Mouse (Mus musculus) neural tube, embryonic 14.5 days (tissue): Measurements from ENCODE around the gene Cfap73. TPM values are rescaled to one million over a fixed set of nuclear protein-coding genes. Genes with fewer than 3 reads are reported as not detected.

Experiments
- ATAC-seq: fragments of 200-750 bp; cut with Nextera tagmentation; 2 replicates; pipeline ENCODE4 v1.8.0; 2017; ENCODE audit warnings: low read depth, mild to moderate bottlenecking, moderate TSS enrichment, moderate library complexity
- H3K27ac ChIP-seq: fragments of 300-500 bp; sonication (generic); 2 replicates; pipeline ENCODE4 v1.5.1; 2014; ENCODE audit warnings: low read depth, mild to moderate bottlenecking, control low read depth, low read length, moderate library complexity, mixed read lengths
- H3K27me3 ChIP-seq: fragments of 300-500 bp; sonication (generic); 2 replicates; pipeline ENCODE4 v1.6.1; 2014; ENCODE audit warnings: low read length; ENCODE audit not compliant: control insufficient read depth, insufficient read depth
- H3K36me3 ChIP-seq: fragments of 300-500 bp; sonication (generic); 2 replicates; pipeline ENCODE4 v1.6.1; 2014; ENCODE audit warnings: low read length, mixed read lengths; ENCODE audit not compliant: control insufficient read depth, insufficient read depth
- H3K4me1 ChIP-seq: fragments of 300-500 bp; sonication (generic); 2 replicates; pipeline ENCODE4 v1.6.1; 2014; ENCODE audit warnings: low read length; ENCODE audit not compliant: control insufficient read depth, insufficient read depth
- H3K4me2 ChIP-seq: fragments of 300-500 bp; sonication (generic); 2 replicates; pipeline ENCODE4 v1.6.1; 2014; ENCODE audit warnings: mild to moderate bottlenecking, low read depth, low read length, control low read depth
- H3K4me3 ChIP-seq: fragments of 300-500 bp; sonication (generic); 2 replicates; pipeline ENCODE4 v1.5.1; 2014; ENCODE audit warnings: low read depth, low read length, control low read depth, mixed read lengths
- H3K9ac ChIP-seq: fragments of 300-500 bp; sonication (generic); replicated peaks from 2 replicates; pipeline ENCODE4 v1.6.1; 2014; ENCODE audit warnings: low read depth, mild to moderate bottlenecking, control low read depth, low read length, mixed read lengths
- H3K9me3 ChIP-seq: fragments of 300-500 bp; sonication (generic); 2 replicates; pipeline ENCODE4 v1.6.1; 2016; ENCODE audit warnings: low read length; ENCODE audit not compliant: control insufficient read depth
- WGBS: fragments of 180-500 bp; shearing (Covaris S2); extraction: QIAGEN DNeasy Blood & Tissue Kit; methylation state at CpG from one replicate; pipeline ENCODE4 v1.1.7; 2014; 5-methylcytosine and 5-hydroxymethylcytosine counted together
- polyA plus RNA-seq: library from polyadenylated mRNA; unstranded; fragments of >200 nt; fragmentation: Nextera tagmentation; extraction: Ambion mirVana; gene quantifications from 2 replicates; pipeline ENCODE4 v1.2.1, GENCODE M21; 2014

The Cfap73 gene
- polyA plus RNA-seq, 1 experiment from 2014 or later, result 0.46 TPM

- H3K4me2 ChIP-seq, result peak overlapping the region; percentile 34; the same call in 1 of the 2 replicates
- no peaks in the 10 kb centered on the region for H3K9me3 ChIP-seq
- peak; percentile 24; the same call in 1 of the 2 replicates for ATAC-seq
- peaks cover 4% of the 10 kb centered on the region; the same call in 1 of the 2 replicates for H3K4me1 ChIP-seq
- no peak overlapping the region for H3K4me3 ChIP-seq
- H3K36me3 ChIP-seq, result no peaks in the 10 kb centered on the region
- H3K9ac ChIP-seq, result no peak overlapping the region
- H3K27me3 ChIP-seq, result peaks cover 22% of the 10 kb centered on the region
- no peak overlapping the region for H3K27ac ChIP-seq
- WGBS, result 3% methylated on average over 21 of the region's 21 CpGs
Measured at GRCm38 (mm10) chr5:120649374-120649933, 15.4 kb upstream of the Cfap73 start.

GRCm38 (mm10) chr5:120648569-120649373 is 14.7 kb upstream of the Cfap73 start, which contains the start of gene Rasal1:
Gene Rasal1 (plus strand): TSS chr5:120648812.
- no peaks in the 10 kb centered on the region for H3K9me3 ChIP-seq
- no peak within 1 kb of the TSS for H3K27ac ChIP-seq
- H3K4me2 ChIP-seq, result peak within 1 kb of the TSS; percentile 34
- H3K4me3 ChIP-seq, result no peak within 1 kb of the TSS
- 2% methylated on average over 43 of the region's 53 CpGs for WGBS
- no peak within 1 kb of the TSS for H3K9ac ChIP-seq
- ATAC-seq, result peak; percentile 31; the same call in 1 of the 2 replicates
- peaks cover 22% of the 10 kb centered on the region for H3K27me3 ChIP-seq
- H3K4me1 ChIP-seq, result peaks cover 4% of the 10 kb centered on the region; the same call in 1 of the 2 replicates
- no peaks in the 10 kb centered on the region for H3K36me3 ChIP-seq

GRCm38 (mm10) chr5:120647814-120648491 is 13.9 kb upstream of the Cfap73 start:
- H3K4me3 ChIP-seq, result no peak overlapping the region
- WGBS, result 43% methylated on average over 12 of the region's 12 CpGs
- H3K27ac ChIP-seq, result no peak overlapping the region
- no peaks in the 10 kb centered on the region for H3K9me3 ChIP-seq
- H3K4me2 ChIP-seq, result no peak overlapping the region
- ATAC-seq, result no peak
- peaks cover 22% of the 10 kb centered on the region for H3K27me3 ChIP-seq
- H3K36me3 ChIP-seq, result no peaks in the 10 kb centered on the region
- peaks cover 4% of the 10 kb centered on the region; the same call in 1 of the 2 replicates for H3K4me1 ChIP-seq
- no peak overlapping the region for H3K9ac ChIP-seq

- 93% methylated on average over 3 of the region's 4 CpGs for WGBS
- no peak for ATAC-seq
Measured at GRCm38 (mm10) chr5:120647361-120647760, 13.3 kb upstream of the Cfap73 start.

GRCm38 (mm10) chr5:120645851-120646250 is 11.8 kb upstream of the Cfap73 start:
- Histone ChIP-seq H3K4me3 (no peak overlapping the region), H3K9ac (no peak overlapping the region)
- 62% methylated on average over 6 of the region's 6 CpGs for WGBS

More at GRCm38 (mm10) chr5:120647361-120647760, 13.3 kb upstream of the Cfap73 start:
- Histone ChIP-seq H3K9me3 (no peaks in the 10 kb centered on the region), H3K4me1 (peaks cover 4% of the 10 kb centered on the region; the same call in 1 of the 2 replicates), H3K4me2 (no peak overlapping the region), H3K4me3 (no peak overlapping the region), H3K27ac (no peak overlapping the region), H3K27me3 (peaks cover 22% of the 10 kb centered on the region), H3K9ac (no peak overlapping the region), H3K36me3 (no peaks in the 10 kb centered on the region)

GRCm38 (mm10) chr5:120644227-120644626 is 10.2 kb upstream of the Cfap73 start:
- Histone ChIP-seq H3K27ac (no peak overlapping the region), H3K27me3 (peaks cover 6% of the 10 kb centered on the region), H3K4me1 (peaks cover 4% of the 10 kb centered on the region; the same call in 1 of the 2 replicates), H3K9me3 (no peaks in the 10 kb centered on the region), H3K9ac (no peak overlapping the region), H3K4me3 (no peak overlapping the region), H3K36me3 (no peaks in the 10 kb centered on the region), H3K4me2 (no peak overlapping the region)
- 62% methylated on average over 3 of the region's 3 CpGs for WGBS
- no peak for ATAC-seq

More at GRCm38 (mm10) chr5:120645851-120646250, 11.8 kb upstream of the Cfap73 start:
- Histone ChIP-seq H3K9me3 (no peaks in the 10 kb centered on the region), H3K4me1 (peaks cover 4% of the 10 kb centered on the region; the same call in 1 of the 2 replicates), H3K27ac (no peak overlapping the region), H3K27me3 (peaks cover 22% of the 10 kb centered on the region), H3K36me3 (no peaks in the 10 kb centered on the region), H3K4me2 (no peak overlapping the region)
- no peak for ATAC-seq

- H3K4me1 ChIP-seq, result no peaks in the 10 kb centered on the region
- WGBS, result 72% methylated on average over 14 of the region's 14 CpGs
- no peaks in the 10 kb centered on the region for H3K27me3 ChIP-seq
- no peak overlapping the region for H3K9ac ChIP-seq
- no peak overlapping the region for H3K27ac ChIP-seq
- H3K36me3 ChIP-seq, result no peaks in the 10 kb centered on the region
- H3K4me2 ChIP-seq, result no peak overlapping the region
- no peak for ATAC-seq
- H3K4me3 ChIP-seq, result no peak overlapping the region
- no peaks in the 10 kb centered on the region for H3K9me3 ChIP-seq
Measured at GRCm38 (mm10) chr5:120643365-120644085, 9.5 kb upstream of the Cfap73 start.

GRCm38 (mm10) chr5:120640094-120640493 is 6.1 kb upstream of the Cfap73 start:
- no peak overlapping the region for H3K4me2 ChIP-seq
- WGBS, result 94% methylated on average over 7 of the region's 7 CpGs
- no peak overlapping the region for H3K27ac ChIP-seq
- H3K27me3 ChIP-seq, result no peaks in the 10 kb centered on the region
- H3K4me3 ChIP-seq, result no peak overlapping the region
- no peaks in the 10 kb centered on the region for H3K4me1 ChIP-seq
- ATAC-seq, result no peak
- H3K9me3 ChIP-seq, result no peaks in the 10 kb centered on the region
- H3K36me3 ChIP-seq, result no peaks in the 10 kb centered on the region
- H3K9ac ChIP-seq, result no peak overlapping the region
